Mouse (Mus musculus) kidney, adult 2 months (tissue): ENCODE data around the gene Sash1.

ENCODE experiments used
- CTCF ChIP-seq: fragments of 200-500 bp; conservative IDR thresholded peaks from 2 replicates; pipeline ENCODE4 v1.5.1; 2011; ENCODE audit warnings: low read depth, mild to moderate bottlenecking, control low read depth, low read length, moderate library complexity, mixed read lengths; ENCODE audit not compliant: insufficient read depth, insufficient read length
- POLR2A ChIP-seq: fragments of 200-500 bp; IDR thresholded peaks from one replicate; pipeline ENCODE4 v1.6.1; 2011; ENCODE audit warnings: low read depth, low read length, control low read depth

GRCm38 (mm10) chr10:8787221-8787620 lies 98.6 kb downstream of the Sash1 start:
- TF ChIP-seq CTCF (no peak), POLR2A (no peak)
